Mouse (Mus musculus): ENCODE data around the gene Ogfrl1. TPM values are rescaled to one million over a fixed set of nuclear protein-coding genes. Genes with fewer than 3 reads are reported as not detected.

Ogfrl1 gene
- polyA plus RNA-seq, 1 experiment from 2014 or later: 7.7 TPM

DNA sequence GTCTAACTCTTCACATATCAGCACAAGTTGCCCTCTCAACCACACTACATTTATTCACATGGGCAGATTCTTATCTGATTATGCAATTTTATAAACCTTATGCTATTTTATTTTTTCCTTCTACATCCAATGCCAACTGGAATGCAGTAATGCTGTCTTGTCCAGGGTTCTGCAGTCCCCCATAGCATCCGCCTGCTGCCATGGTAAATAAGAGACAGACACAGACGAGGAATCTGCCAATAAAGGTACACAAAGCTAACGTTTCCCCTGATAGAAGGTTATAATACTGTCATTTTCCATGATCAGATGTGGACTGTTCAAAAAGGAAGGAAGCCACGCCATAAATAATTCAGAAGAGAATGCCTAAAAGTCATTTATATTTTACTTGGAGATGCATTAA, 54.7 kb downstream of the Ogfrl1 start:
- Histone ChIP-seq H3K27ac (no peak overlapping the region), H3K4me3 (no peak overlapping the region), H3K9me3 (replicated peaks) (no peaks in the 10 kb centered on the region), H3K4me1 (no peaks in the 10 kb centered on the region), H3K27me3 (no peaks in the 10 kb centered on the region), H3K9ac (no peak overlapping the region), H3K4me2 (no peak overlapping the region), H3K36me3 (ENCODE audit: poor library complexity, severe bottlenecking) (no peaks in the 10 kb centered on the region)
- no peak for ATAC-seq
- WGBS: 84% methylated on average over 4 of the region's 4 CpGs

DNA sequence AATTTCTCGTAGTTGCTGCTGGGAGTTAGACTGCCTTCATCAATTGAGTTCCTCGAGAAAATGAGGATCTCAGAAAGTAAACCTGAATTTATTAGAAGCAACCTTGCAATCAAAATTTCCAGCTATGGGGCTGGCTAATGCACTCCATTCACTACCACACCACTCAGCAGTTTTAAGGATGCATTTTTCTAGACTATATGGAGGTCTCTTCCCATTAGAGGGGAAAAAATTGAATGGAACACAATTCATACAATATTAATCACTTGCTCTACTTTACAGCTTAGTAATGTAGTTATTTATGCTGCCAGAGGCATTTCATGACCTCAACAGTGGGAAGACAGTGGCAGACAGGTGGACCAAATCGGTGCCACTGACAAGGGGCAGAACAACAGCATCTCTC, 55.3 kb downstream of the Ogfrl1 start:
- H3K27me3 ChIP-seq: no peaks in the 10 kb centered on the region
- WGBS: 82% methylated on average over 3 of the region's 3 CpGs
- H3K4me2 ChIP-seq: no peak overlapping the region
- no peaks in the 10 kb centered on the region for H3K9me3 ChIP-seq (replicated peaks)
- no peak for ATAC-seq
- no peak overlapping the region for H3K9ac ChIP-seq
- no peaks in the 10 kb centered on the region for H3K36me3 ChIP-seq (ENCODE audit: poor library complexity, severe bottlenecking)
- H3K4me3 ChIP-seq: no peak overlapping the region
- H3K27ac ChIP-seq: no peak overlapping the region
- H3K4me1 ChIP-seq: no peaks in the 10 kb centered on the region

DNA sequence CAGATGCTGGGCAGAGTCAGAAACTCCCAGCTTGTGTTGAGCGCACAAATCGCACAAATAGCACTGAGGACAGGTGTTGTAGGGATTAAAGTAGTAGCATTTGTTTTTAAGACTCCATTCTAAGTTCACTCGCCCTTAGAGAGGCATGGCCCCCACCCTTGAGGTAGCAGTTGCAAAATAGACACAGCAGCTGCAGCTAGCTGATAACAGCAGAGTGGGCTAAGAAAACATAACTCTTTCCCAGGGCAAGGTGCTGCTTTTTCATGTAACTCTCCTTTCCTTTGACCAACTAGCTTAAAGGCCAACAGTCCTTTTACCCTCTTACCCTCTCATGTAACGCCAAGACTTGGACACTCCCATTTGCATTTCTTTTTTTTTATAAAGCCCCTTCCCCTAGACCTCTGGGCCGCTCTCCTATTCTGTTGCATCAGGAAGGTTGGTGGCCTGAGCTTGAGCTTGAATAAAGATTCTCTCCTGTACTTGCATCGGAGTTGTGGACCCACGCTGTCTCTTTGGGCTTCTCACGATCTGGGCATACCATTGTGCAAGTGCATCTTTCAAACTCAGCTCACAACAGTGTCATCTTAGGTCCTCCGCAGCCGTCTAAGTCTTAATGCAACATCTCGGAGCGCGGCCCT, 61.7 kb downstream of the Ogfrl1 start:
- ATAC-seq: no peak
- no peak overlapping the region for H3K9ac ChIP-seq
- 90% methylated on average over 13 of the region's 13 CpGs for WGBS
- H3K4me1 ChIP-seq: no peaks in the 10 kb centered on the region
- H3K27me3 ChIP-seq: no peaks in the 10 kb centered on the region
- H3K27ac ChIP-seq: no peak overlapping the region
- no peak overlapping the region for H3K4me3 ChIP-seq
- H3K36me3 ChIP-seq (ENCODE audit: poor library complexity, severe bottlenecking): no peaks in the 10 kb centered on the region
- H3K4me2 ChIP-seq: no peak overlapping the region
- no peaks in the 10 kb centered on the region for H3K9me3 ChIP-seq (replicated peaks)

DNA sequence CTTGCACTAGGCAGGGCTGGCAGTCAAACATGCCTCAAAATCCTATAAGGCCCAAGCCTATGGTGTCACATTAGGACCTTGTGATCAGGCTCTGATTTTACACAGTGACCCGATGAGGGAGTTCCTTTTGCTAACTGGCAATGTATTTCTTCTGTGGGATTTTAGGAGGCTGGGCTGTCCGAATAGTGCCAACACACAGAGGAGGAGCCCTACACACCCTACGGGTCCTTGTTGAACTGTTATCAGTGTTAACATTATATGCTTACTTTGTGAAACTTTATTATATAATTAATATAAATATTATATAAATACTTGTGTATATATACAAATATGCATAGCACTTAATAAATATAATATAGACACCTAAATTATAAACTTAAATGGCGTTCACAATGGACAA, 62.5 kb downstream of the Ogfrl1 start:
- 95% methylated on average over 4 of the region's 4 CpGs for WGBS
- H3K36me3 ChIP-seq (ENCODE audit: poor library complexity, severe bottlenecking): no peaks in the 10 kb centered on the region
- H3K27ac ChIP-seq: no peak overlapping the region
- no peak overlapping the region for H3K4me3 ChIP-seq
- H3K4me2 ChIP-seq: no peak overlapping the region
- no peaks in the 10 kb centered on the region for H3K9me3 ChIP-seq (replicated peaks)
- H3K27me3 ChIP-seq: no peaks in the 10 kb centered on the region
- no peaks in the 10 kb centered on the region for H3K4me1 ChIP-seq
- ATAC-seq: no peak
- H3K9ac ChIP-seq: no peak overlapping the region

DNA sequence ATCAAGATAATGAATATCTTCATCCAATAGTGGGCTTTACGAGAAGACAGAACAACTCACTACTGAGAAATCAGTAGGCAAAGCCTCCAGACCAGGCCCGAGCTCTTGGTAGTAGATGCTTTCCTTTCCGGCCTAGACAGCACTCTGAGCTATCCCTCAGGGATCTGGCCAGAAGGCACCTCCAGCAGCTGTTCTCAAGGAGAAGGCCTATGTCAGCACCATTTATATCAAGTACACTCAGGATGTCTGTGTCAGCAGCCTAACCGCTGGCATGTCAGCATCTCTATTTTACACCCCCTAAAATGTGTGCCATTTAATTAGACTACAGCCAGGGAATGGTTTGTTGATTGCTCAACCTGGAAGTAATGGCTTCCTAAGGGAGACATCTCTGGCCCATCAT, 65.4 kb downstream of the Ogfrl1 start:
- ATAC-seq: no peak
- Histone ChIP-seq H3K4me1 (no peaks in the 10 kb centered on the region), H3K9ac (no peak overlapping the region), H3K4me3 (no peak overlapping the region), H3K36me3 (ENCODE audit: poor library complexity, severe bottlenecking) (no peaks in the 10 kb centered on the region), H3K9me3 (replicated peaks) (no peaks in the 10 kb centered on the region), H3K4me2 (no peak overlapping the region), H3K27me3 (no peaks in the 10 kb centered on the region), H3K27ac (no peak overlapping the region)
- 92% methylated on average over 4 of the region's 4 CpGs for WGBS

DNA sequence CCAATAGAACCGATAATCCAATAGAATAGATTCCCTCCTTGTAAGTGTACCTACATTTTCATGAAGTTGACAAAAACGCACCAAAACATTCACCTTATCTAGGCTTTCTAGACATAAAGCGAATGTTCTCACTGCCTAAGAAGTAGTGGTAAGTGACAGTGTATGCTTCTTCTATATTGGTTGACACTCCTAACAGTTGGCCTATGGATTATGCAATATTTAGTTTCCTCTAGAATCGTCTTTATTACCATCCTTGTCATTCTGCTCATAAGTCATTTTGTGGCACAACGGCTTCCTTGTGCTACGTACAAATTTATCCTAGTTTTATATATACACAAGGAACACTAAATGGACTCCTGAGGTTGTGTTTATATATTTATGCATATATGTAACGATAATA, 72.4 kb downstream of the Ogfrl1 start:
- H3K36me3 ChIP-seq (ENCODE audit: poor library complexity, severe bottlenecking): no peaks in the 10 kb centered on the region
- H3K4me3 ChIP-seq: no peak overlapping the region
- no peaks in the 10 kb centered on the region for H3K27me3 ChIP-seq
- H3K4me1 ChIP-seq: peaks cover 9% of the 10 kb centered on the region
- no peak overlapping the region for H3K4me2 ChIP-seq
- no peak for ATAC-seq
- no peak overlapping the region for H3K27ac ChIP-seq
- H3K9ac ChIP-seq: no peak overlapping the region
- 93% methylated on average over 7 of the region's 7 CpGs for WGBS
- no peaks in the 10 kb centered on the region for H3K9me3 ChIP-seq (replicated peaks)

DNA sequence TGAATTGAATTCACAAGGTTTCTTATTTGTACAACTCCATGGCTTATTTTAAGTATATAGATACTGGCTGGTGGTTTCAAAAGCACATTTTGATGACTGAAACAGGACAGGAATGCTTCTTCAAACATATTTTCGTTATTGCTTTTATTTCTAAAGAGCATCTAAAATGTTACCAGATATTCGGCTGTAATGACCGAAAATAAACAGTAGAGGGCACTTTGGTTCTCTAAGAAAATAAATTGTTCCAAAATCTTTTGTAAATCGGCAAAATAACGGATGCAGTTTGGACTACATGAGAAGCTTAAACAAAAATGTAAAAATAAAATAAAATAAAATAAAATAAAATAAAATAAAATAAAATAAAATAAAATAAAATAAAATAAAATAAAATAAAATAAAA, 73.3 kb downstream of the Ogfrl1 start:
- Histone ChIP-seq H3K4me2 (no peak overlapping the region), H3K27ac (no peak overlapping the region), H3K9me3 (replicated peaks) (no peaks in the 10 kb centered on the region), H3K36me3 (ENCODE audit: poor library complexity, severe bottlenecking) (no peaks in the 10 kb centered on the region), H3K4me1 (peaks cover 9% of the 10 kb centered on the region), H3K4me3 (no peak overlapping the region), H3K9ac (no peak overlapping the region), H3K27me3 (no peaks in the 10 kb centered on the region)
- 22% methylated on average over 5 of the region's 5 CpGs for WGBS
- ATAC-seq: 0 out of 2 replicates have a peak, but pooled peaks have one; percentile 22

DNA sequence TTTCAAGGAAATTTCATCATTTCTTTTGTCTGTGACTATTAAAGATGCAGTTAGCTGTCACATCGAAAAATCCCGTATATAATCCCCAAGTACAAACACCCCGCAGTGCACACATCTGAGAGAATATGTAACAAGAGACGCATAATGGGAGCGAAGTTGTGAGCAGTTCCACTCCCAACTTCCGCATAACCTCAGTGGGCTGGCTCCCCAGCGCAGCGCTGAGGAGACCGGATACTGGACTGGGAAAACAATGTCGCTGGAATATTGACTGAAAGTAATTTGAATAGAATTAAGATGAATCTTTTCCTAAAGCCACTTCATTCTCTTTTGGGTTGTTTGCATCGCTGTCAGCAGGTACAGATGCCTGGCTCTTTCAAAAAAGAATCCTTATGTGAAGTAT, 74.3 kb downstream of the Ogfrl1 start:
- no peak overlapping the region for H3K27ac ChIP-seq
- no peak overlapping the region for H3K4me2 ChIP-seq
- H3K9ac ChIP-seq: no peak overlapping the region
- 78% methylated on average over 11 of the region's 11 CpGs for WGBS
- H3K9me3 ChIP-seq (replicated peaks): no peaks in the 10 kb centered on the region
- H3K27me3 ChIP-seq: no peaks in the 10 kb centered on the region
- H3K4me1 ChIP-seq: peaks cover 9% of the 10 kb centered on the region
- ATAC-seq: no peak
- no peak overlapping the region for H3K4me3 ChIP-seq
- H3K36me3 ChIP-seq (ENCODE audit: poor library complexity, severe bottlenecking): no peaks in the 10 kb centered on the region

DNA sequence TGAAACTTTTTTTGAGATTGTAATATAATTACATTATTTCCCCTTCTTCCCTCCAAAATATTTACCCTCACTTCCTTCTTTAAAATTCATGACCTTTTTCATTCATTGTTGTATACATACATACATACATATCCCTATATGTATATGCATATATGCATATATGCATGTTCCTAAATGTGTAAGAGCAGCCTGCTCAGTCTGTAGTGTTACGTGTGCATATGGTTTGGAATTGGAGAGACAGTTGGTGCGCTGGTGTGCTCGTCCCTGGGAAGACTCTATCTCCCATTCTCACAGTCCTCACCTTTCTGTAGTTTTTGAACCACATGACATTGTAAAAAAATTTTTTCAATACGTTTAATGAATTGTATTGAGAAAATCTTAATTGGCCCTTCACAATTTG, 75.4 kb downstream of the Ogfrl1 start:
- Histone ChIP-seq H3K9me3 (replicated peaks) (no peaks in the 10 kb centered on the region), H3K27me3 (no peaks in the 10 kb centered on the region), H3K4me1 (peaks cover 9% of the 10 kb centered on the region), H3K9ac (no peak overlapping the region), H3K36me3 (ENCODE audit: poor library complexity, severe bottlenecking) (no peaks in the 10 kb centered on the region), H3K4me3 (no peak overlapping the region), H3K27ac (no peak overlapping the region), H3K4me2 (no peak overlapping the region)
- no peak for ATAC-seq
- 84% methylated on average over 4 of the region's 4 CpGs for WGBS

DNA sequence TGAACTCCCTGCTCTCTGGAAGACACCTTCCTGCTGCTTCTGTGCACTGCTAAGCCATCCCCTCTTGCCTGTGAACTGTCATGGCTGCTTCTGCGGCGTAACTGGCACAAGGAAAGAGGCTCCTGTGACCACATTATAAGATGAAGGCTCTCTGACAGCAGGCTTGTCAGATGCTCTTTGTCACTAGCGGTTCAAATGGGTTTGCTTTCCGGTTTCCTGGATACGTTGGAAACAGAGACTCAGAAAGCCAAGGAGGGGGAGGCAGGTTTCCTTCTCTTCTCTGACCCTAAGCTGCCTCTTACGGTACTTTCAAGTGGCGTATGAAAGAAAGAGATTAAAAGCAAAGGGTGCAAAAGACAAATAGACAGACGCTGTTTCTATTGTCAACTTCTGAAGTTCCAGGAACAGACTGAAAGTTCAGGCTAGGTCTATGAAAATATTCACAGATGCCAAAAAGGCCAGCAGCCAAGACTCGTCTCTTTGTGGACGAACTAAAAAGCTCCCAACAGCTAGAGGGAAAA, 76.2 kb downstream of the Ogfrl1 start:
- 19% methylated on average over 10 of the region's 10 CpGs for WGBS
- no peaks in the 10 kb centered on the region for H3K36me3 ChIP-seq (ENCODE audit: poor library complexity, severe bottlenecking)
- H3K9me3 ChIP-seq (replicated peaks): no peaks in the 10 kb centered on the region
- H3K27ac ChIP-seq: peak overlapping the region; percentile 14; the same call in 1 of the 2 replicates
- peak; percentile 57 for ATAC-seq
- H3K4me1 ChIP-seq: peaks cover 9% of the 10 kb centered on the region
- peak overlapping the region; percentile 38 for H3K4me2 ChIP-seq
- no peaks in the 10 kb centered on the region for H3K27me3 ChIP-seq
- H3K9ac ChIP-seq: no peak overlapping the region
- H3K4me3 ChIP-seq: peak overlapping the region; percentile 1; the same call in 1 of the 2 replicates

DNA sequence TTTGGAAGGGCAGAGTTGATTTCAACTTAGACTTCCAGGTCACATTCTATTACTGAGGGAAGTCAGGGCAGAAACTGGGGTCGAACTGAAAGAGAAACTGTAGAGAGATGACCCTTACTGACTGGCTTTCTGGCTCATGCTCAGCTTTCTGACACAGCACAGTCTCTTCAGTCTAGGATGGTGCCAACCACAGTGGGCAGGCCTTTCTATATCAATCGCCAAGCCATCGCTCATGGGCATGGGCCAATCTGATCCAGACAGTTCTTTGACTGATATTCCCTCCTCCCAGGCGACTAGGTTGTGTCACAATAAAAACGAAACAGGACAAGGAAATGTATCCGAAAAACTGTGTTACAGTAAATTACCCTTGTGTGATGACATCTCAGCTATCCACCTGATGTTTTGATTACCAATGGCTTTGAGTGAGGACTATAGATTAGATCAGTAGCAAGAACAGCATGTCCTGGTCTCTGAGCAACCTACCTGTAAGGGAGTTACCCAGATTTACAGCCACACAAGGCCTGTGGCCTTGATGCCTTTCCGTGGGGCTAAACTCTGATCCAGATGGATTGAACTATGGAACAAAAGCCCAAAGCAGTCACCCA, 76.9 kb downstream of the Ogfrl1 start:
- 89% methylated on average over 7 of the region's 7 CpGs for WGBS
- Histone ChIP-seq H3K36me3 (ENCODE audit: poor library complexity, severe bottlenecking) (no peaks in the 10 kb centered on the region), H3K4me3 (no peak overlapping the region), H3K27ac (peak overlapping the region; percentile 14; the same call in 1 of the 2 replicates), H3K9me3 (replicated peaks) (no peaks in the 10 kb centered on the region), H3K4me1 (peaks cover 9% of the 10 kb centered on the region), H3K27me3 (no peaks in the 10 kb centered on the region), H3K9ac (no peak overlapping the region), H3K4me2 (0 out of 2 replicates have a peak overlapping the region, but pooled peaks have one; percentile 38)
- ATAC-seq: peak; percentile 13; the same call in 1 of the 2 replicates
